Mouse (Mus musculus) gastrocnemius, adult 8-10 months (tissue): ENCODE results near the gene Wwc2. TPM values are rescaled to one million over a fixed set of nuclear protein-coding genes. Genes with fewer than 3 reads are reported as not detected.
A peak's percentile ranks its signal among the peaks of the same experiment; 100 is the strongest.

Source experiments
- DNase-seq, 2 experiments: peaks; one replicate each; pipeline ENCODE4 v3.0.0; 2022; ENCODE audit warnings: low spot score in 2 of 2
- total RNA-seq, 4 experiments: library from RNA; stranded (reverse); gene quantifications; 2 replicates each; pipeline ENCODE4 v1.2.4; 2022

The Wwc2 gene
- total RNA-seq, 4 experiments from 2014 or later: 3.5 to 5.7 (median 5.0) TPM

- DNase-seq: peak; percentile 22 to 36
Measured at GRCm38 (mm10) chr8:47989655-47990385, 904 bp downstream of the Wwc2 start.

- no peak for DNase-seq
Measured at GRCm38 (mm10) chr8:47989211-47989610, 1.5 kb downstream of the Wwc2 start.

- DNase-seq: no peak
Measured at GRCm38 (mm10) chr8:47988111-47988510, 2.6 kb downstream of the Wwc2 start.

- no peak for DNase-seq
Measured at GRCm38 (mm10) chr8:47985644-47986043, 5.1 kb downstream of the Wwc2 start.

- no peak for DNase-seq
Measured at GRCm38 (mm10) chr8:47985243-47985642, 5.5 kb downstream of the Wwc2 start.

- DNase-seq: no peak
Measured at GRCm38 (mm10) chr8:47981075-47981474, 9.6 kb downstream of the Wwc2 start.

- DNase-seq: no peak
Measured at GRCm38 (mm10) chr8:47979876-47980275, 10.8 kb downstream of the Wwc2 start.

- no peak for DNase-seq
Measured at GRCm38 (mm10) chr8:47978755-47979154, 12.0 kb downstream of the Wwc2 start.

GRCm38 (mm10) chr8:47974963-47975314, 15.8 kb downstream of the Wwc2 start:
- DNase-seq: no peak

GRCm38 (mm10) chr8:47974138-47974962, 16.4 kb downstream of the Wwc2 start:
- DNase-seq: peak; percentile 37 to 52

- DNase-seq: no peak
Measured at GRCm38 (mm10) chr8:47971121-47971520, 19.6 kb downstream of the Wwc2 start.

- DNase-seq: no peak
Measured at GRCm38 (mm10) chr8:47970576-47970975, 20.1 kb downstream of the Wwc2 start.

- no peak for DNase-seq
Measured at GRCm38 (mm10) chr8:47967045-47967920, 23.4 kb downstream of the Wwc2 start.

- no peak for DNase-seq
Measured at GRCm38 (mm10) chr8:47962484-47962883, 28.2 kb downstream of the Wwc2 start.

GRCm38 (mm10) chr8:47962005-47962404, 28.7 kb downstream of the Wwc2 start:
- DNase-seq: no peak

- no peak for DNase-seq
Measured at GRCm38 (mm10) chr8:47957560-47957959, 33.2 kb downstream of the Wwc2 start.

GRCm38 (mm10) chr8:47951380-47951932, 39.3 kb downstream of the Wwc2 start:
- DNase-seq: no peak

- no peak for DNase-seq
Measured at GRCm38 (mm10) chr8:47948836-47949235, 41.9 kb downstream of the Wwc2 start.

- no peak for DNase-seq
Measured at GRCm38 (mm10) chr8:47947672-47948618, 42.8 kb downstream of the Wwc2 start.

- no peak for DNase-seq
Measured at GRCm38 (mm10) chr8:47943049-47943448, 47.7 kb downstream of the Wwc2 start.
